Mouse (Mus musculus): ENCODE results near the gene Gas7. TPM values are rescaled to one million over a fixed set of nuclear protein-coding genes. Genes with fewer than 3 reads are reported as not detected.

Gene Gas7
- polyA plus RNA-seq, 1 experiment from 2014 or later: 2.7 TPM

DNA sequence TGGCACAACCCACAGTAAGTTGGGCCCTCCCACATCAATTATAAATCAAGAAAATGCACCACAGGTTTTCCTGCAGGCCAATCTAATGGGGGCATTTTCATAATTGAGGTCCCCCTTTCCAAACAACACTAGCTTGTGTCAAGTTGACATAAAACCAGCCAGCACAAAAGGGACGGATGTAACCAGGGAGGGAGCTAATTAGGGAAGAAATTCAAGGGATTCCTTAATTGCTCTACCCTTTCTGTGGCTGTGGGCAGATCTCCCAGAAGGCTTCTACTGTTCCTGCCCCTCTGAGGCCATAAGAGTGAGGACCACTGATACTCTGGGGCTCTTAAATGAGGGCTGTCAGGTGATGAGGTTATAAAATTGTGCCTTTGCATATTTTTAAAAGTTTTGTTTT is 143.9 kb downstream of the Gas7 start:
- 74% methylated on average over 1 of the region's 1 CpGs for WGBS (ENCODE audit: insufficient replicate concordance)
- H3K36me3 ChIP-seq (replicated peaks; ENCODE audit: insufficient read depth, low read length): no peaks in the 10 kb centered on the region
- no peak overlapping the region for H3K9ac ChIP-seq (replicated peaks)
- H3K27me3 ChIP-seq (ENCODE audit: insufficient read depth, low read length): no peaks in the 10 kb centered on the region
- H3K4me2 ChIP-seq (ENCODE audit: low read depth, low read length): no peak overlapping the region
- H3K9me3 ChIP-seq (ENCODE audit: low read length): no peaks in the 10 kb centered on the region
- H3K4me3 ChIP-seq (ENCODE audit: low read depth, low read length): no peak overlapping the region
- no peak overlapping the region for H3K27ac ChIP-seq (ENCODE audit: low read depth)
- ATAC-seq: no peak
- TF ChIP-seq CTCF (IDR thresholded peaks at IDR 0.05; ENCODE audit: low read depth) (no peak), EP300 (IDR thresholded peaks at IDR 0.05; ENCODE audit: low read depth) (no peak)
- H3K4me1 ChIP-seq (ENCODE audit: insufficient read depth): no peaks in the 10 kb centered on the region
- DNase-seq: no peak

DNA sequence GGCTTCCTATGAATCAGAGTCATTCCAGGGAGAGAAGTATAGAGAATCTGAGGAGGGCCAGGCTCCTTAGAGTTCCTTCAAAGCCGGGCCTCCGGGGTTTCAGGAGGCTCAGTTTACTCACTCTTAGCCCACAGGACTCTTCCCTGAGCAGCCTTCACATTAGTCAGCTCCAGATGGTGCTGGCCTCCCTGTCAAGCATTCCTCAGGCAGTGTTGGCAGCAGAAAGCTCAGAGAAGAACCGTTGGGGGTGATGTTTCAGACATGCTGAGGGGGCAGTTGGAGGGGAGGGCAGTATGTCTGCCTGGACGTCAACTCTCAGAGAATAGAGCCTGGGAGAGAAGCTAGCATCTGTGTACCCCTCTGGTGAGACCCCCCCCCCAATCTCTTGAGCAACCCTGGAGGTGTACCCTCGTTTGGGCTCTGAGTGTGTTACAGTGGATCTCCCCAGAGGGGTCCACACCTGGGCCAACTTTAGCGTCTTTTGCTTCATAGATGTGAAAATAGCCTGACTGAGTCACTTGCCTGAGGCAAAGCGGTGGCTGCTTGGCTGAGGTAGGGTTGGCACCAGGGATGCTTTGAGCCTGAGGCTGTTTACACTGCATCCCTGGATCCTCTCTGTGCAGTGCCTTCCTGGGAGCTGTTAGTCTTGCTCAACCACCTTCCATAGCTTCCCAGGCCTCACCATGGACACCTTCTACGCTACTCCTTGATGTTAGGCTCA is 145.6 kb downstream of the Gas7 start:
- no peak overlapping the region for H3K4me3 ChIP-seq (ENCODE audit: low read depth, low read length)
- no peaks in the 10 kb centered on the region for H3K9me3 ChIP-seq (ENCODE audit: low read length)
- H3K27ac ChIP-seq (ENCODE audit: low read depth): no peak overlapping the region
- no peak overlapping the region for H3K9ac ChIP-seq (replicated peaks)
- H3K27me3 ChIP-seq (ENCODE audit: insufficient read depth, low read length): no peaks in the 10 kb centered on the region
- no peak overlapping the region for H3K4me2 ChIP-seq (ENCODE audit: low read depth, low read length)
- H3K36me3 ChIP-seq (replicated peaks; ENCODE audit: insufficient read depth, low read length): no peaks in the 10 kb centered on the region
- TF ChIP-seq CTCF (IDR thresholded peaks at IDR 0.05; ENCODE audit: low read depth): no peak
- no peak for TF ChIP-seq EP300 (IDR thresholded peaks at IDR 0.05; ENCODE audit: low read depth)
- DNase-seq (no peak), ATAC-seq (no peak)
- H3K4me1 ChIP-seq (ENCODE audit: insufficient read depth): no peaks in the 10 kb centered on the region
- 70% methylated on average over 8 of the region's 8 CpGs for WGBS (ENCODE audit: insufficient replicate concordance)

DNA sequence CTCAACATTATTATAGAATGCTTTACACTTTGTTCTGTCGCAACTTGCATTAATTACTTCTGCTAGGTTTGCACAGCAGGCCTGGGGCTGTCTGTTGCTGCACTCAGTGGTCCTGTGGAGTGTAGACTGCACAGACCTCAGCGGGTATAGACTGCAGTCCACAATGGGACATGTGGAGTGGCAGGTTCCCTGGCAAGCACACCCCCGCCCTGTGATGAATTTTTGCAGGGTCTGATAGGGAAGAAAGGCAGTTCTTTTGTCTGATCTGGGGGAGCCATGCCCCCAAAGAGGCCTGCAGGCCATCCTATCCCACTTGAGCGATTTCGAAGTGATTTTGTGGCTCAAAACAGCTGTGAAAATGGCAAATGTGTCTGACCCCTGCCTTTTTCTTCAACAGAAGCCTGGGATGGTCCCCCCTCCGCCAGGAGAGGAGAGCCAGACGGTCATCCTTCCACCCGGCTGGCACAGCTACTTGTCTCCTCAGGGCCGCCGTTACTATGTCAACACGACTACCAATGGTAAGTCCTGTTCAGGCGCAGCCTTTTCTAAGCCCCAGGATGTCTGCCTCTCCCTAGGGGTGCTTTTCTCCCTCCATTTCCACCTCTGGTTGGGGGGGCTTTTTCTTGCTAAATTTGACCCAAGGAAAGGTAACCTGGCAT is 147.6 kb downstream of the Gas7 start:
- no peaks in the 10 kb centered on the region for H3K27me3 ChIP-seq (ENCODE audit: insufficient read depth, low read length)
- no peaks in the 10 kb centered on the region for H3K36me3 ChIP-seq (replicated peaks; ENCODE audit: insufficient read depth, low read length)
- H3K4me3 ChIP-seq (ENCODE audit: low read depth, low read length): no peak overlapping the region
- H3K4me2 ChIP-seq (ENCODE audit: low read depth, low read length): no peak overlapping the region
- DNase-seq (no peak), ATAC-seq (no peak)
- TF ChIP-seq CTCF (IDR thresholded peaks at IDR 0.05; ENCODE audit: low read depth) (no peak), EP300 (IDR thresholded peaks at IDR 0.05; ENCODE audit: low read depth) (no peak)
- no peaks in the 10 kb centered on the region for H3K9me3 ChIP-seq (ENCODE audit: low read length)
- no peak overlapping the region for H3K27ac ChIP-seq (ENCODE audit: low read depth)
- H3K9ac ChIP-seq (replicated peaks): no peak overlapping the region
- H3K4me1 ChIP-seq (ENCODE audit: insufficient read depth): no peaks in the 10 kb centered on the region
- WGBS (ENCODE audit: insufficient replicate concordance): 70% methylated on average over 12 of the region's 12 CpGs

DNA sequence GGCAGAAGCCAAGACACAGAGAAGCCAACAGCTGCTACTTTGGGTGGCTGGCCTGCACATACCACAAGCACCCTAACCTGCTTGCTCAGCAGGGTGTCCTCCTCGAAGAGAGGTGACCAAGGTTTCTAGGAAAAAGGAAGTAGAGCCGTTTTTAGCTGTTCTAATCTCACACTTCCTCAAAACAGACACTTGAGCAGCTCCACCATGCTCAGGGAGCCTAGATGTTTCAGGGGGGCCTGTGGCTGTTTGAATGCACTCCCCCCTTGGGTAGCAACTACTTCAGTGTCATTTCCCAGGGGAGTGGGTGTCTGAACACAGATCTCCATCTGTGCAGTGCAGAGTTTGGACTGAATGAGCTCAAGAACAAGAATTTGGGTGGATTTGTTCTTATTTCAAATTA is 149.2 kb downstream of the Gas7 start:
- no peaks in the 10 kb centered on the region for H3K27me3 ChIP-seq (ENCODE audit: insufficient read depth, low read length)
- no peak overlapping the region for H3K4me2 ChIP-seq (ENCODE audit: low read depth, low read length)
- no peak overlapping the region for H3K9ac ChIP-seq (replicated peaks)
- DNase-seq (no peak), ATAC-seq (peak; percentile 29; the same call in 1 of the 2 replicates)
- no peak overlapping the region for H3K4me3 ChIP-seq (ENCODE audit: low read depth, low read length)
- H3K36me3 ChIP-seq (replicated peaks; ENCODE audit: insufficient read depth, low read length): no peaks in the 10 kb centered on the region
- no peaks in the 10 kb centered on the region for H3K9me3 ChIP-seq (ENCODE audit: low read length)
- H3K4me1 ChIP-seq (ENCODE audit: insufficient read depth): no peaks in the 10 kb centered on the region
- no peak for TF ChIP-seq CTCF (IDR thresholded peaks at IDR 0.05; ENCODE audit: low read depth)
- no peak for TF ChIP-seq EP300 (IDR thresholded peaks at IDR 0.05; ENCODE audit: low read depth)
- 0 out of 2 replicates have a peak overlapping the region, but pooled peaks have one; percentile 41 for H3K27ac ChIP-seq (ENCODE audit: low read depth)
- WGBS (ENCODE audit: insufficient replicate concordance): 28% methylated on average over 2 of the region's 2 CpGs

DNA sequence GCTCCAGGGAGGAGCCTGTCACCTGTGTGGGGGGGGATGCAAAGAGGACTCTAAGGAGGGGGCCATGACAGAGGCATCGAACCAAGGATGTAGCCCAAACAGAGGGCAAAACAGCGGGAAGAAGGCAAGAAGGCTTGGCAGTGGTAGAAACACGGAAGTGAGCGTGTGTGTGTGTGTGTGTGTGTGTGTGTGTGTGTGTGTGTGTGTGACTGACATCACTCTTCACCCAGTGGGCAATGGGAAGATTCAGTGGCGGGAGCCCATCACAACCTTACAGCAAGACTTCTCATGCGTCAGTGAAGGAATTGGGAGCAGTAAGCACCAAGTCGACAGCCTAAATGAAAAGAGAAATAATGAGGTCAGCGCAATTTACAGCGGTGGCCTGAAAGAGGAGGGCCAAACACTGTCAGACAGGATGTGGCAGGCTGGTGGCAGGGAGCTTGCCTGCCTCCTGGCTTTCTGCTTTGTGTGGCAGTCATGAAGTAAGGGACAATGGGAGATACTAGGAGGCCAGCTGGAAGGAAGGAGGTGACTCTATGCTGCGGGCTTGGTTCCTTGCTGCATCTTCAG is 153.0 kb downstream of the Gas7 start:
- no peak overlapping the region for H3K4me2 ChIP-seq (ENCODE audit: low read depth, low read length)
- no peaks in the 10 kb centered on the region for H3K36me3 ChIP-seq (replicated peaks; ENCODE audit: insufficient read depth, low read length)
- ATAC-seq: no peak
- H3K4me3 ChIP-seq (ENCODE audit: low read depth, low read length): no peak overlapping the region
- no peaks in the 10 kb centered on the region for H3K4me1 ChIP-seq (ENCODE audit: insufficient read depth)
- no peak overlapping the region for H3K9ac ChIP-seq (replicated peaks)
- WGBS (ENCODE audit: insufficient replicate concordance): 50% methylated on average over 10 of the region's 10 CpGs
- no peaks in the 10 kb centered on the region for H3K9me3 ChIP-seq (ENCODE audit: low read length)
- no peak for DNase-seq
- H3K27me3 ChIP-seq (ENCODE audit: insufficient read depth, low read length): no peaks in the 10 kb centered on the region
- H3K27ac ChIP-seq (ENCODE audit: low read depth): no peak overlapping the region
- TF ChIP-seq EP300 (IDR thresholded peaks at IDR 0.05; ENCODE audit: low read depth): no peak
- peak; percentile 14; the same call in 1 of the 2 replicates for TF ChIP-seq CTCF (IDR thresholded peaks at IDR 0.05; ENCODE audit: low read depth)

DNA sequence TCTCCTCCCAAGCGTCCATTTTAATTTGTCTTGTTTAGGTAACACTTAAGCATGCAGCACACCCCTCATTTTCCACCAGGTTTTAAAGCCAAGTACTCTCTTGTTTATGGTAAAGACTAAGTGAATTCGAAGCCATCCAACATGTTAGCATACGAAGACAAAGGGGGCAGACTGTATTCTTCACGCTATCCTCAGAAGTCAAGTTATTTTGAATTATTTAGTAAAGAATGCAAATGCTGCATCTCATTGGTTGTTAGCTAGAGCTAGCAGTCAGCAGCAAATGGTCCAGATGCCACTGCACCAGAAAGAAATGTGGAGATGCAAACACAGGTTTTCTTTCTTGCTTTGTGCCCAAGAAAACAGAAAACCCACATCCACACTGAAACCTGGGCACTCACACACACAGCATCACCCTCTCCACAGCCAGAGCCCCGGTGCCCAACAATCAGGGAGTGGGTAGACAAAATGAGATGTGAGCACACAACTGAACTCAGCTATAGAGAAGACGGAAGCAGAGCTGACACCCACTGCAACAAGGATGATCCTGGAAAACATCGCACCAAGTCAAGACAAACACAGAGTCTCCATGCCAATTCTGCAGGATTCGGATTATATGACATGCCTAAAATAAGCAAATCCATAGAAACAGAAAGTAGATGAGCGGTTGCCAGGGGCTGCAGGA is 157.1 kb downstream of the Gas7 start:
- no peak for ATAC-seq
- H3K9me3 ChIP-seq (ENCODE audit: low read length): no peaks in the 10 kb centered on the region
- H3K27me3 ChIP-seq (ENCODE audit: insufficient read depth, low read length): no peaks in the 10 kb centered on the region
- no peak overlapping the region for H3K27ac ChIP-seq (ENCODE audit: low read depth)
- no peak overlapping the region for H3K4me3 ChIP-seq (ENCODE audit: low read depth, low read length)
- no peaks in the 10 kb centered on the region for H3K36me3 ChIP-seq (replicated peaks; ENCODE audit: insufficient read depth, low read length)
- H3K9ac ChIP-seq (replicated peaks): no peak overlapping the region
- DNase-seq: no peak
- H3K4me2 ChIP-seq (ENCODE audit: low read depth, low read length): no peak overlapping the region
- TF ChIP-seq EP300 (IDR thresholded peaks at IDR 0.05; ENCODE audit: low read depth) (no peak), CTCF (IDR thresholded peaks at IDR 0.05; ENCODE audit: low read depth) (no peak)
- WGBS (ENCODE audit: insufficient replicate concordance): 74% methylated on average over 9 of the region's 9 CpGs
- H3K4me1 ChIP-seq (ENCODE audit: insufficient read depth): no peaks in the 10 kb centered on the region
